Mouse (Mus musculus) gastrocnemius, postnatal 4 days (tissue): ENCODE data around the gene Mrps26. TPM values are rescaled to one million over a fixed set of nuclear protein-coding genes. Genes with fewer than 3 reads are reported as not detected.
"Not testable (repeated sequence)": the region's sequence is repeated elsewhere in the genome, so short reads cannot be mapped to it uniquely, and the experiment has no call there.

Experiments
- DNase-seq, 2 experiments: peaks; one replicate each; pipeline ENCODE4 v3.0.0; 2021 to 2022; ENCODE audit warnings: low spot score in 2 of 2, mixed read lengths in 2 of 2
- long read RNA-seq, 2 experiments: library from polyadenylated mRNA; stranded (forward); transcript quantifications; one replicate each; pipeline ENCODE4 v2.0.0; 2021
- total RNA-seq, 2 experiments: library from RNA; stranded (reverse); gene quantifications; 2 replicates each; pipeline ENCODE4 v1.2.3; 2021

Gene Mrps26
- total RNA-seq: 10 to 100 TPM; 51.9 to 60.9 TPM
- long read RNA-seq, experiment 1, full-length matches to known transcripts: 66 of 69 reads
- long read RNA-seq, experiment 1, partial matches to known transcripts: 2 of 69 reads
- long read RNA-seq, experiment 1, other reads (novel, unspliced or antisense): 1 of 69 reads
- long read RNA-seq, experiment 2, full-length matches to known transcripts: 77 of 79 reads
- long read RNA-seq, experiment 2, partial matches to known transcripts: 1 of 79 reads
- long read RNA-seq, experiment 2, other reads (novel, unspliced or antisense): 1 of 79 reads

GRCm38 (mm10) chr2:130563212-130564055 is at the start of gene Mrps26:
Gene Mrps26, plus strand, starts transcription at chr2:130563742.
- DNase-seq: peak; percentile 88 to 91

- DNase-seq: no peak
Measured at GRCm38 (mm10) chr2:130513907-130514306, 49.6 kb upstream of the Mrps26 start.

GRCm38 (mm10) chr2:130515791-130516190 is 47.8 kb upstream of the Mrps26 start:
- DNase-seq: no peak

- DNase-seq: no peak
Measured at GRCm38 (mm10) chr2:130521927-130522326, 41.6 kb upstream of the Mrps26 start.

GRCm38 (mm10) chr2:130525480-130525879 is 38.1 kb upstream of the Mrps26 start:
- not testable (repeated sequence) for DNase-seq

- no peak for DNase-seq
Measured at GRCm38 (mm10) chr2:130528457-130528856, 35.1 kb upstream of the Mrps26 start.

- no peak for DNase-seq
Measured at GRCm38 (mm10) chr2:130529290-130529689, 34.3 kb upstream of the Mrps26 start.

GRCm38 (mm10) chr2:130529925-130530324 is 33.6 kb upstream of the Mrps26 start:
- DNase-seq: no peak

- no peak for DNase-seq
Measured at GRCm38 (mm10) chr2:130532201-130532600, 31.3 kb upstream of the Mrps26 start.

GRCm38 (mm10) chr2:130535017-130535416 is 28.5 kb upstream of the Mrps26 start:
- DNase-seq: no peak

- no peak for DNase-seq
Measured at GRCm38 (mm10) chr2:130536890-130537289, 26.7 kb upstream of the Mrps26 start.

GRCm38 (mm10) chr2:130538876-130539546 is 24.5 kb upstream of the Mrps26 start:
- DNase-seq: no peak

- no peak for DNase-seq
Measured at GRCm38 (mm10) chr2:130540266-130540665, 23.3 kb upstream of the Mrps26 start.

- DNase-seq: no peak
Measured at GRCm38 (mm10) chr2:130546957-130547356, 16.6 kb upstream of the Mrps26 start.

GRCm38 (mm10) chr2:130554841-130555240 is 8.7 kb upstream of the Mrps26 start:
- DNase-seq: no peak

GRCm38 (mm10) chr2:130556292-130556691 is 7.2 kb upstream of the Mrps26 start:
- DNase-seq: no peak

GRCm38 (mm10) chr2:130557462-130557861 is 6.1 kb upstream of the Mrps26 start:
- DNase-seq: no peak

GRCm38 (mm10) chr2:130558015-130558414 is 5.5 kb upstream of the Mrps26 start:
- no peak for DNase-seq

- DNase-seq: no peak
Measured at GRCm38 (mm10) chr2:130564063-130564462, 521 bp downstream of the Mrps26 start.

GRCm38 (mm10) chr2:130564983-130565382 is 1.4 kb downstream of the Mrps26 start:
- no peak for DNase-seq

GRCm38 (mm10) chr2:130568921-130569320 is 5.4 kb downstream of the Mrps26 start:
- DNase-seq: no peak

- no peak for DNase-seq
Measured at GRCm38 (mm10) chr2:130569926-130570325, 6.4 kb downstream of the Mrps26 start.
